Mouse (Mus musculus): ENCODE data around the gene Pgap2. TPM values are rescaled to one million over a fixed set of nuclear protein-coding genes. Genes with fewer than 3 reads are reported as not detected.
"Not testable (repeated sequence)": the region's sequence is repeated elsewhere in the genome, so short reads cannot be mapped to it uniquely, and the experiment has no call there.

The Pgap2 gene
- total RNA-seq, 2 experiments from 2014 or later = 67.3 to 73.6 TPM

DNA sequence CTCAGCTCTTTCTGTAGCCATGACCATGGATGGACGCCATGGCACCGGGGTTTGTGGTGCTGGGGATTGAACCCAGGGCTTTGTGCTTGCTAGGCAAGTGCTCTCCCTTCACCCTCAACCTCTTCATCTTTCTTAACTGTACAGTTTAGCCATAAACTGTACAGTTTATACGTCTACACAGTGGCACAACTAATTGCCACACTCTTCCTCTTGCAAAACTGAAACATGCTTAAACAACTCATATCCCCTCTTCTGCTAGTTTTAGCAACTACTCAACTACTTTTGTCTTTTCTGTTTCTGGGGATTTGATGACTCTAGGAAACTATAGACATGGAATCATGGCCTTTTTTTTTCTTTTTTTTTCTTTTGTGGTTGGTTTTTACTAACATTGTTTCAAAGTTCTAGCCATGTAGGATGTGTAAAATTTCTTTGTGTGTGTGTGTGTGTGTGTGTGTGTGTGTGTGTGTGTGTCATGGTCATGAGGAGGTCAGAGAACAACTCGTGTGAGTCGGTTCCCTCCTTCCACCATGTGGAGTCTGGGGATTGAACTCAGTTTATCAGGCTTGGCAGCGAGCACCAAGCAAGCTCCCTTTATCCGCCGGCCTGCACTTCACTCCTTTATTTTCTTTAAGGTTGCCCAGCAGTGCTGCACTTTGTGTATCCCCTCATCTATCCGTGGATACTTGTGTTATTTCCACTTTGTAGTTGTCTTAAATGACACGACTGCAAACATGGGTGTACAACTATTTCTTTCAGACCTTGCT is 49.9 kb downstream of the Pgap2 start:
- intact Hi-C loops (cut with DNase I) = loop anchor here (10.0 kb wide), 1 partner anchor 305 kb away; the partner anchor contains the start of gene Trim21

DNA sequence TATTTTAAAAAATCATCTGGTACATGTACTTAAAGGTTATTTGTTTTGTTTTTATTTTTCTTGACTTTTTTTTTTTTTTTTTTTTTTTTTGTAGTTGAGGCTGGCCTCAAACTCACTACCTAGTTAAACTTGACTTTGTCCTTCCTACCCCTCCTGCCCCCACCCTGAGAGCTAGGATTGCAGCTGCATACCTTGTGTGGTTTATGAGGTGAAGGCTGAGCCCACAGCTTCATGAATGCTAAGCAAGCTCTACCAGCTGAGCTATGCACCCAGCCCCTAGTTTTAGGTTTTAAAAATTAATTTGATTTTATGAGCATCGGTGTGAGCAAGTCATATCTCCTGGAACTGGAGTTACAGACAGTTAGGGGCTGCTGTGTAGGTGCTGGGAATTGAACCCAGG is 50.5 kb downstream of the Pgap2 start:
- intact Hi-C loops (cut with DNase I) = loop anchor here (10.0 kb wide), 1 partner anchor 304 kb away; the partner anchor contains the start of gene Trim21
- DNase-seq = no peak

More for the DNA sequence above, 49.9 kb downstream of the Pgap2 start:
- DNase-seq = no peak

DNA sequence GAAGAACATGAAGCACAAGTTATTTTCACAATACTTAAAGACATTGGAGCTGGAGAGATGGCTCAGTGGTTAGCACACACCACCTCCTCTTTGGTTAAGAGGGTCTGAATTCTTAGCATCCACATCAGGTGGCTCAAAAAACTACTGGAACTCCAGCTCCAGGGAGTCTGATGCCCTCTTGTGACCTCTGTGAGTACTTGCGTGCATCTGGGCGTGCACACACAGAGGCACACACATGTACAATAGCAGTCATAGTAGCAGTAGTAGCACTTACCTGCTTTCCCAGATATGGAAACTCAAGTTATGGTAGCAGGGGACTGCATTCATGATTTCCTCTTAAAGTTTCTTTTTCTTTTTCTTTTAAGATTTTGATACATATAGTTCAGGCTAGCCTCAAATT is 53.0 kb downstream of the Pgap2 start:
- intact Hi-C loops (cut with DNase I) = loop anchor here (10.0 kb wide), 1 partner anchor 302 kb away; the partner anchor contains the start of gene Trim21
- no peak for DNase-seq

DNA sequence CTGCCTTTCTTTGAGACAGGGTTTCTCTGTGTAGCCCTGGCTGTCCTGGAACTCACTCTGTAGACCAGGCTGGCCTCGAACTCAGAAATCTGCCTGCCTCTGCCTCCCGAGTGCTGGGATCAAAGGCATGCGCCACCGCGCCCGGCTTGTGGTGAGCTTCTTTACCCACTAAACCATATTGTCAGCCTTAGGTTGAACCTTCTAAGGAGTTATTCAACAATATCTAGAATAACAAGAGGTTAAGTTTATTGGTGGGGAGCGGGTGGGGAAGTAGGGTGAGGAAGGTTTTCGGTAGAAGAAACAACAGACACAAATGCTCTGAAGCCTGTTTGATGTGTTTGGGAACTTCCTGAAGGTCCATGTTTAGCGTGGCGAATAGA is 56.0 kb downstream of the Pgap2 start:
- not testable (repeated sequence) for DNase-seq
- intact Hi-C loops (cut with DNase I) = loop anchor here (2.0 to 10.0 kb wide), 2 partner anchors 151 to 299 kb away; partner anchors contain the start of gene Trim21

DNA sequence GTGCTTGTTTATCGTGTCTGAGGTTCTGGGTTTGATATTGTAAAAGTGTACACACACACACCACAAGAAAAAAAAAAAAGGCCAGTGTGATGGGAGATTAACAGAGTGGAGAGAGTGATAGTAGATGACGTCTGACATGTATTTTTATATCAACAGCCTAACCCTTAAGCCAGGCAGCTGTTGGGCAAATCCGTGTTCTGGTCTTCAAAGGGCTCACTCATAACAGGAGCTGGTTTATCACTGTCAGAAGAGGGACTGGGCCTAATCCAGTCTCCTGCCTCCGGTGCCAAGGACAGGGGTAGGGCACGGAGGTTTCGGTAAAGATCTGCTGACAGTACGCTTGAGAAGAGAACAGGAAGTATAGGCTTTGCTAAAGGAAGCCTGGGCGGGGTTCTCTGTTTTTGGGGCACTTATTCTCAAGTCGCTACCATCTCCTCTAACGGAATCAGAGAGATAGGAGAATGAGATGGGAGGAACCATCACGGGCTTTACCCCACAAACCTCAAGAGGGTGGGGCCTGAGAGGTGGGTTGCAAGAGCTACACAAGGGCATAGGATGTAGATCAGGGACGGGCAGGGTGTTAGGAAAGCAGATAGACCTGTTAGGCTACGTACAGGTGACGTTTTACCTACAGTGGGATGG is 56.5 kb downstream of the Pgap2 start:
- intact Hi-C loops (cut with DNase I) = loop anchor here (2.0 to 10.0 kb wide), 2 partner anchors 150 to 298 kb away; partner anchors contain the start of gene Trim21
- no peak for DNase-seq

DNA sequence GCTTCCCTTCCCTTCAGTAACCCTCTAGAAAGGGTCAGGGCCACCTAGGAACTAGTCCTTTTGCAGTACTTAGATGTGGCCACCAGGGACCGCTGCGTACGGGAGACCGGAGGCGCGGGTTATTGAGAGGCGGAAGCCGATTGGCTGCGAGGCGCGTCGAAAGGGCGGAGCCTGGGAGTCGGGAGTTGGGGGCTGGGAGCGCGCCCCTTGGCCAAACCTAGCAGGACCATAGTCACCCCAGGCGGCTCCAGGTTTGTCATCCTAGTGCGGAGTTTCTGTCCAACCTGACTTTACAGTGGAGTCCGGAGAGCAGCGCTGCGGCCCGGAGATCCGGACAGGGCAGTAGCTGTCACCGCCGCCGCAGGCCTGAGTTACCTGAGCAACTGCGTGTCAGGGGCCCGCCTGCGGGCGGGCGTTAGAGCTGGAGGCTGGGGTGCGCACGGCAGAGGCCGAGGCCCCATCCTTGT is 57.1 kb downstream of the Pgap2 start:
- DNase-seq = peak; percentile 95 to 97
- intact Hi-C loops (cut with DNase I) = loop anchor here (2.0 to 10.0 kb wide), 2 partner anchors 150 to 298 kb away; partner anchors contain the start of gene Trim21

DNA sequence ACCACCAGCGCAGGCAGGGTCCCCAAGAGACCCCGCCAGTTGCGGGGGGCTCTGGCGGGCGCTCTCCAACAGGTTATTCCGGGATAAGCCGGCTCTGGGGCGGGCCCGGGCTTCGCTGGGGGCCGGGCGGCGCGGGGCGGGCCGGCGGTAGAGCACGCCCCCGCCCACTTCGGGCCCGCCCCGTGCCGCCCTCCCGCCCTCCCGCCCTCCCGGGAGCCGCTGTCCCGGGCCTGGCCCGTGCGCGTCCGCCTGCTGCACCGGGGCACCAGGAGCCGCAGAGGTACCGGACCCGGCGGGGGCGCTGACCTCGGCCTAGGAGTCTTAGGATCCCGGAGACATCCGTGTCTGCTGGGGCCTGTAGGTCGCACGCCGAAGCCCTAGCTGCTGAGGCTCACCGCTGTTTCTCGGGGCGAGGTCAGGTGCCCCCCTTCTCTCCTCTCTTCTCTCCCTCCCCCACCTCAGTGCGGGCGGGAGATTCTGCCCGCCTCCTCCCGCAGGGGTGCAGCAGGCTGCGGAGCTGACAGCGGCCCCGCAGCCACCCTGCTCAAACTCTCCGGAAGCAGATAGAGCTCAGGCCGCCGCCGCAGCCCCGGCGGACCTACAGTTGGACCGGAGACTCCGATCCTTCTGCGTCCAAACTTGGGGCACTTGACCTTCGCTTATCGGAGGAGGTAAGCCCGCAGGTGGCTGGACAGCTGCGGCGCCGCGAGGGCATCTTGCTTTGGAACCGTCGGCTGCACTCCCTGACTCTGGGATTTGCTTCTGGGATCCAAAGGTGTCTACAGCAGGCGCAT is 57.8 kb downstream of the Pgap2 start, which contains the start of gene Stim1:
Gene Stim1, plus strand, starts transcription at position 206 of the 794 bp plus-strand sequence.
- DNase-seq = peak in 1 of 2 experiments; percentile 75
- intact Hi-C loops (cut with DNase I) = loop anchor here (2.0 to 10.0 kb wide), 2 partner anchors 149 to 297 kb away; partner anchors contain the start of gene Trim21

DNA sequence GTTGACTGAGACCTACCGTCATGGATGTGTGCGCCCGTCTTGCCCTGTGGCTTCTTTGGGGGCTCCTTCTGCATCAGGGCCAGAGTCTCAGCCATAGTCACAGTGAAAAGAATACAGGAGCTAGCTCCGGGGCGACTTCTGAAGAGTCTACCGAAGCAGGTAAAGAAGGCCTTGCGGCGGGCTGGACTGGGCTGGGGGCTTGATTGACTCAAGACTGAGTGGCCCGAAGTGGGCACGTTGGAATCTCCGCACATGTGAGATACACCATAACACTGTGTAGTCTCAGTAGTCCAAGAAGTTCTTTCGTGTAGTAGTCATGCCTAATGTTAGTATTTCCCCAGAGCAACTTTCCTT is 58.4 kb downstream of the Pgap2 start:
- no peak for DNase-seq
- intact Hi-C loops (cut with DNase I) = loop anchor here (10.0 kb wide), 1 partner anchor 296 kb away; the partner anchor contains the start of gene Trim21

DNA sequence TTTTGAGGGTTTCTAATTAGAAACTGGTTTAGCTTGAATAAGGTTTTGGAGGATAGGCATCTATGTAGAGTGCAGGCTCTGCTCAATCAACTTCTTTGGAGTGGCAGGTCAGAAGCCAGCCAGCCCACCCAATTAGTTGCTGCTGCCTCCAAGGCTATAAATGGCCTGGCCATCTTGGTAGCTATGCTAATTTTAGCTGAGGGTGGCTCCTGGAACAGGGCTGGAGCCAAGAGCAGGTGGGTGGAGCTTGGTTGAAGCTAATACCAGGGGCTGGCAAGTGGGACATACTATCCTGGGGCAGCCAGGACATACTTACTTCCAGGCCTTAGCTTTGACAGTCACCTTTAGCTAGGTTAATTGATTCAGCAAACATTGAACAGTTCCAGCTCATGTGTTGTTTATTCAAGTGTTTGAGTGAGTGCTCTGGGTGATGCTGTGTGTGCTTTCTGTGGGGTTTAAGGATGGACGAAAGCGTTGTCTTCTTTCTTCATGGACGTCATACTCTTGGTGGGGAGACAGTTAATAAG is 62.5 kb downstream of the Pgap2 start:
- intact Hi-C loops (cut with DNase I) = no loop called here
- DNase-seq = peak; percentile 26 to 28

DNA sequence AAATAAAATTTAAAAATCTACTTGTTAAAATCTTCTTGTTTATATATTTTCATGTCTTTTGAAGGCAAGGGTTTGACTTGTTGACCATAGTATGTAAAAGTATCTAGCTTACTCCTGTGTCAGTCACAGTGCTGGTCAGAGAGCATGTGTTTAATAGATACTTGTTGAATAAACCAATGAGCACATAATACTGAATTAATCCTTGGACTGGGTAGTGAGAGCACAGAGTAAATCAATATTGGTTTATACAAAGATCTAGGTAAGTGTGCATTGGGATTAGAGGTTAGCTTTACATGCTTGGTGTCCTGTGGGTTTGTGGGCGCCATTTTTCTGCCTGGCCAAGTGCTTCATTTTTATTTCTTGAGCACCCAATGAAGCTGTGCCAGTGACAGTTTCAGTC is 71.4 kb downstream of the Pgap2 start:
- intact Hi-C loops (cut with DNase I) = no loop called here
- no peak for DNase-seq

DNA sequence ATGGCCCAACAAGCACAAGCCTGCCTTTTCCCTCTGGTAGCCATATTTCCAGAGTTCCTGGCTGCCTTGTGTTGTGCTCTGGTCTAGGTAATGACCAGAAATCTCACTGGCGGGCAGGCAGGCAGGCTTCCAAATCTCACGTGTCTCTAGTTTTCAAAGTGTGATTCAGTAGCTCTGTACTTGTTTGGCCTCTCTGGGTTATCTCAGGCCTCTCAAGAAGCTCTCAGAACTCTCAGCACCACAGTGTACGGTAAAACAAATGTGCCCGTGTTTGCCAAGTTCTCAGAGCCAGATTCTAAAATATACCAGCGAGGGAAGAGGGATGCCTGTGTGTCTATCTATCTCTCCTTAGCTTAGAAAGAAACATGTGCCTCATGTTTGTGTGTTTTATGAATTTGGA is 72.3 kb downstream of the Pgap2 start:
- intact Hi-C loops (cut with DNase I) = no loop called here
- peak; percentile 47 to 48 for DNase-seq

Other genes starting within 250 kb of the Pgap2 start
- 1 to 10 TPM; 7.3 to 8.6 TPM for gene Il18bp, start 191.5 kb upstream of the Pgap2 start, total RNA-seq (2021)
- 10 to 100 TPM; 20.3 to 26.3 TPM for gene Rnf121, start 144.7 kb upstream of the Pgap2 start, total RNA-seq (2021)
- gene Xndc1, start 144.7 kb upstream of the Pgap2 start, total RNA-seq (2021) = 1 to 10 TPM; 5.6 to 8.2 TPM
- gene Xntrpc, start 144.5 kb upstream of the Pgap2 start, total RNA-seq (2021) = under 1 TPM; 0.27 to 0.94 TPM
- gene Trpc2, start 127.1 kb upstream of the Pgap2 start, total RNA-seq (2021) = under 1 TPM; 0.28 to 0.70 TPM
- gene Art1, start 108.5 kb upstream of the Pgap2 start, total RNA-seq (2021) = 100 to 1,000 TPM; 282 to 343 TPM
- 10 to 100 TPM; 15.3 to 28.1 TPM for gene Art5, start 100.7 kb upstream of the Pgap2 start, total RNA-seq (2021)
- not detected for gene Chrna10, start 93.4 kb upstream of the Pgap2 start, total RNA-seq (2021)
- 10 to 100 TPM; 31.0 to 31.8 TPM for gene Nup98, start within 50 bp of the Pgap2 start, total RNA-seq (2021)
- 10 to 100 TPM; 24.7 to 35.3 TPM for gene Rhog, start 45.8 kb downstream of the Pgap2 start, total RNA-seq (2021)
- gene Stim1, start 57.6 kb downstream of the Pgap2 start, total RNA-seq (2021) = 10 to 100 TPM; 21.8 to 29.7 TPM
- 10 to 100 TPM in 1 of 2 experiments, 1 to 10 TPM in 1; 9.6 to 10.9 TPM for gene Rrm1, start 231.5 kb downstream of the Pgap2 start, total RNA-seq (2021)

All from heart, postnatal 36 days (tissue).